Mouse (Mus musculus) heart, postnatal 36 days (tissue): ENCODE results near the gene Col13a1. TPM values are rescaled to one million over a fixed set of nuclear protein-coding genes. Genes with fewer than 3 reads are reported as not detected.

Experiments used
- DNase-seq, 2 experiments: peaks; one replicate each; pipeline ENCODE4 v3.0.0; 2021 to 2022
- intact Hi-C: fragments of 180-260 bp; cut with DNase I; formaldehyde crosslinking; loops from one replicate; pipeline ENCODE4 v1.15.1; 2025
- total RNA-seq, 2 experiments: library from RNA; stranded (reverse); gene quantifications; 2 replicates each; pipeline ENCODE4 v1.2.3; 2021

Col13a1 gene
- total RNA-seq, 2 experiments from 2014 or later: 0.65 to 0.97 TPM

GRCm38 (mm10) chr10:61911770-61912169 lies 67.1 kb downstream of the Col13a1 start:
- intact Hi-C loops: no loop called here
- no peak for DNase-seq

GRCm38 (mm10) chr10:61909004-61909403 lies 69.9 kb downstream of the Col13a1 start:
- no peak for DNase-seq
- intact Hi-C loops: no loop called here

DNA sequence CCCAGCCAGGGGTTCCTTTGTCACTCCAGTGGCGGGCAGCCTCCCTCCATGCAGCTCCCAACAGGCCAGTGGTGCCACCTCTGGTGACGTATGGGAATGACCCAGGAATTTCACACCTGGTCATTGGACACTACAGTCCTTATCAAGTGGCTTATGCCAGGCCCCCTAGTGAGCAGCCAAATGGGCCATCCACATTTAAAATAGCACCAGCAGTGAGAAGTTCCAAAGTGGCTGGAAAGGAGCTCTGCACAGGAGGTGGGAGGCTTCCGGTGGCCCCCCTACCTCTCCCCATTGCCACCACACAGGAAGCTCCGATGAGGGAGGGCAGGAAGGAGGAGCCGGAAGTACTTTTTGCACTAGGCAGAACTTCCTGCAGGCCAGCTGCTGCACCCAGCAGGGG lies 72.7 kb downstream of the Col13a1 start:
- intact Hi-C loops: no loop called here
- DNase-seq: peak; percentile 18 to 23

- DNase-seq: no peak
- intact Hi-C loops: no loop called here
These were observed 73.6 kb downstream of the Col13a1 start for GRCm38 (mm10) chr10:61905308-61905707.

DNA sequence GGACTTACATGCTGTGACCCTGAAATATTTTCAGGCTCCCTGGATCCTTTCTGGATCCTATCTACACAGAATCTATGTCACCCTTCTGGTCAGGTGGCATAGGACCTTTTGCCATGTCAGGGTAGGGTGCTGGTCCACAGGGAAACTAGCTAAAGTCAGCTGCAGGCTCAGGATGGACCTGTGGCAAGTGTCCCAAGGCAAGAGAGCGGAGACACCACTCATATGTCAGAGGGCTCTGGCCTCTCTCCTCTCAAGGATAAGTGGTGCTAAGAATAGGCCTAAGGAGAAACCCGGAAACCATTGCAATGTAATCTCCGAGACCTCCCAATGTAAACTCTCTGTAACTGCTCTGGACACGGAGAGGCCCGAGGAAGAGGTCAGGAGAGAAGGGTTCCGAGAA lies 80.8 kb downstream of the Col13a1 start:
- intact Hi-C loops: no loop called here
- no peak for DNase-seq

DNA sequence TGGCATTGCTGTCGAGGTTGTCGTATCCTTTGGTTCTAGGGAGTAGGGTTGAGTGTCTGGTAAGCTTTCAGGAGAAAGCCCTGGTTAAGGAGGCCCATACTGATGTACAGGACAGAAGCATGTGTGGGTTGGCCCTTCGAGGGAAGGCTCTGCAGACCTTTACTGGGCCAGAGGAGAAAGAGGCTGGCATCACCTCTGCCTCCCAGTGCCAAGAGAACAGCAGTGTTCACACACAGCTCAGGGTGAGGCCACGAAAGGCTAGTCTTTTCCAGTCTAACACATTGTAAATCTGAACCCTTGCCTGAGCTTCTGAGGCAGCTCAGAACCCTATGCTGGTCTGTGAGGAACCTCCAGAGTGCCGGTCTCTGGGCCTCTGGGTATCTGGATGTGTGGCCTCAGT lies 84.3 kb downstream of the Col13a1 start:
- intact Hi-C loops: no loop called here
- DNase-seq: no peak

DNA sequence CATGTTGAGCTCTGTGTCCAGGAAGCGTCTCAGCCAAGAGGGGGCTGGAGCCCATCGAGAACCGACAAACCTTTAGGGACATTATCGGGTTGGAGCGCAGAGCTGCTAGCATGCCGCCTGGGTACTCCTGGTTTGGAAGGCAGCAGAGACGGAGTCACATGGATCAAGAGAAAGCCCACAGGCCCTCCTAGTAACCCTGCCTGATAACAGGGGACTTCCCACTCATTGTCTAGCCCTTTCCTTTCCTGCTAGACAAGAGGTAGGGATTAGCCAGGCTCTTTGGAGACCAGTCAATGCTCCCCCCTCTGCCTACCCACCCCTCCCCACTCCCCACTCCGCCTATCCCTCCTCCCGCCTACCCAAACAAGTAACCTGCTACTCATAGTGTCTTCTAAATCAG lies 87.8 kb downstream of the Col13a1 start:
- intact Hi-C loops: no loop called here
- DNase-seq: no peak

GRCm38 (mm10) chr10:61890294-61890693 lies 88.6 kb downstream of the Col13a1 start:
- intact Hi-C loops: no loop called here
- DNase-seq: no peak

- intact Hi-C loops: loop anchor here (2.0 to 5.0 kb wide), 2 partner anchors 101 to 303 kb away; no protein-coding TSS in a partner anchor
- DNase-seq: no peak
These were observed 99.5 kb downstream of the Col13a1 start for GRCm38 (mm10) chr10:61879427-61879826.

- intact Hi-C loops: loop anchor here (1.0 to 5.0 kb wide), 3 partner anchors 103 to 305 kb away; no protein-coding TSS in a partner anchor
- peak; percentile 58 to 75 for DNase-seq
These were observed 101.1 kb downstream of the Col13a1 start for GRCm38 (mm10) chr10:61877787-61878186.

DNA sequence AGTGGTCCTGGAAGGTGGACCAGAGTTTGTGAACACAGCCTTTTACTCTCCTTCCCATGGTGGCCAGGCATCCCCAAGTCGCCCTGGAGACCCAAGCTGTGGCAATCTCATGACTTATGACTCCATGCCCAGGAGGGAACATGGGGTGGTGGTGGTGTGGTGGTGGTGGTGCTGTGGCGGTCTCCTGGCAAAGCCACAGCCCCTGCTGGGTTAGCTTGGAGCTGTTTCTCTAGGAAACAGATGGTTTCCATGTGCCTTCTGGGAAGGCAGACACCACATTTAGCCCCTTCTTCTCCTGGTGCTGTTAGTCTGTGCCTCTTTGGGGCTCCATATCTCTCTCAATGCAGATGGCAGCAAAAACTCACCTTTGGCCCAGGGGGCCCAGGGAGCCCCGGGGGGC lies 109.1 kb downstream of the Col13a1 start:
- no peak for DNase-seq
- intact Hi-C loops: no loop called here

- intact Hi-C loops: no loop called here
- DNase-seq: no peak
These were observed 112.8 kb downstream of the Col13a1 start for GRCm38 (mm10) chr10:61866045-61866580.

DNA sequence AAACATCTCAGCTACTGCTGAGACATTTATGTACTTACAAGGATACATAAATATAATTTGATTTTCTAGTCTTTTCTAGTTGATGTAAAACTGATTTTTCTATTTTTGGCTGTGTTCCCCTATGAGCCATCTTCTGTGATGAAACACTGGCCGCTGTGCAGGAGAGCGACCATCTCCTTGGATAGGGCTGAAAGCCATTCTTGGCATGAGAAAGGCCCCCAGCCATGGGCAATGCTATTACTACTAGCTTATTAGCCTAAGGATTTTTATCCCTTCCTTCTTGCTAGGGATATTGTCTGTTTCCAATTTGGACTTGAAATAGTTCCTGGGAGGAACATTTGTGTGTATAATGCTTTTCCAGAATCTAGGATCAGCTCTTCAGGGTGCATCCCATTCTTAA lies 119.5 kb downstream of the Col13a1 start:
- no peak for DNase-seq

DNA sequence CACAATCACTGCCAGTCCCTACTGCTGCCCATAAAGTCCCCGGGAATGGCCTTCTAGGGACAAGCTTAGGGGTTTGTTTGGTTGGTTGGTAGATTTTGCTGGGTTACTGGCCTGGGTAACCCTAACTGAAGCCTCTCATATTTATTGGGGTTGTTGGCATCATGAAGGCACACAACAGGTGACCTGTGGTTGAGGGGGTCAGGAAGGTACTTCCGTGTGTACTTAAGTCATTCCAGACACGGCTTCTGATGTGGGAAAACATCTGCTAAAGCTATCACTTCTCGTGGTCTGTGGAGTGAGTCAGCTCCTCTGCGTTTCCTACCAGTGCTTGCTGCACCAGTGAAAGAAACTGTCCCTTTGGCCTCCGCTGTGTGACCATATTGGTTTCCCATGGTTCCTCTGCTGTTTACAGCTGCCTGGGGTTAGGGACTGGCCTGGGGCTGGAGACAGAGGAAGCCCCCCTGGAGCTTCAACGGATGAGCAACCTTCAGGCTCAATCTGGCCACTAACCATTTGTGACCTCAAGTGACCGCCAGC lies 123.7 kb downstream of the Col13a1 start:
- intact Hi-C loops: no loop called here
- no peak for DNase-seq

More for the DNA sequence above, 119.5 kb downstream of the Col13a1 start:
- intact Hi-C loops: no loop called here

- peak in 1 of 2 experiments; percentile 16 for DNase-seq
- intact Hi-C loops: no loop called here
These were observed 126.1 kb downstream of the Col13a1 start for GRCm38 (mm10) chr10:61852824-61853223.

GRCm38 (mm10) chr10:61848553-61848952 lies 130.4 kb downstream of the Col13a1 start:
- DNase-seq: peak in 1 of 2 experiments; percentile 22
- intact Hi-C loops: no loop called here

- DNase-seq: no peak
- intact Hi-C loops: no loop called here
These were observed 133.4 kb downstream of the Col13a1 start for GRCm38 (mm10) chr10:61845476-61845875.

DNA sequence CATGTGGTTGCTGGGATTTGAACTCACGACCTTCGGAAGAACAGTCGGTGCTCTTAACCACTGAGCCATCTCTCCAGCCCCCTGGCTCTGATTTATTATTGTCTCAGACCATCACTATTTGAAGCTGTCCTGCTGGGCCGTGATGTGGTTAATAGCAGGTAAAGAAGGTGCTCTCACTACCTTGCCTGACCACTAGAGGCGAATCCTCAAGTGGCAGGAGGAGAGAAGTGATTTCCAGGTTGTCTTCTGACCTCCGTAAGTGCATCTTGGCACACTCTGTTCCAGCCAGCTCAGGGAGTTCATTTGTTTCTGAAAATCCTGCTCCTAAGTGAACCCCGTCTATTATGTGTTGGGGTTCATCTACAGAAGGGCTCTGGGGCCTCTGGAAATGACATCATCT lies 134.4 kb downstream of the Col13a1 start:
- intact Hi-C loops: no loop called here
- no peak for DNase-seq

GRCm38 (mm10) chr10:61842261-61842660 lies 136.6 kb downstream of the Col13a1 start:
- no peak for DNase-seq
- intact Hi-C loops: no loop called here

GRCm38 (mm10) chr10:61839326-61839725 lies 139.6 kb downstream of the Col13a1 start:
- no peak for DNase-seq
- intact Hi-C loops: loop anchor here (2.0 to 5.0 kb wide), 2 partner anchors 141 to 343 kb away; no protein-coding TSS in a partner anchor

GRCm38 (mm10) chr10:61838769-61839168 lies 140.1 kb downstream of the Col13a1 start:
- peak; percentile 45 for DNase-seq
- intact Hi-C loops: loop anchor here (1.0 to 5.0 kb wide), 3 partner anchors 142 to 344 kb away; no protein-coding TSS in a partner anchor

GRCm38 (mm10) chr10:61837286-61837685 lies 141.6 kb downstream of the Col13a1 start:
- intact Hi-C loops: loop anchor here (5.0 kb wide), 1 partner anchor 345 kb away; no protein-coding TSS in a partner anchor

More at GRCm38 (mm10) chr10:61837286-61837685, 141.6 kb downstream of the Col13a1 start:
- DNase-seq: no peak
